Mouse (Mus musculus): Measurements from ENCODE around the gene Dll4. TPM values are rescaled to one million over a fixed set of nuclear protein-coding genes. Genes with fewer than 3 reads are reported as not detected.

The Dll4 gene
- polyA plus RNA-seq, 1 experiment: 114 TPM

- TF ChIP-seq CTCF (IDR thresholded peaks at IDR 0.05; ENCODE audit: insufficient read depth, low read length): no peak
- no peak for TF ChIP-seq POLR2A (IDR thresholded peaks at IDR 0.05; ENCODE audit: borderline replicate concordance, extremely low read depth, low read depth, low read length)
- Histone ChIP-seq H3K4me1 (ENCODE audit: control insufficient read depth, insufficient read depth, low read length) (peaks cover 14% of the 10 kb centered on the region), H3K4me3 (replicated peaks; ENCODE audit: extremely low read depth, low read depth, low read length) (no peak overlapping the region)
- DNase-seq: no peak
- 45% methylated on average over 6 of the region's 6 CpGs for WGBS
These were observed 22.7 kb upstream of the Dll4 start for GRCm38 (mm10) chr2:119302876-119303275.

- no peak for TF ChIP-seq POLR2A (IDR thresholded peaks at IDR 0.05; ENCODE audit: borderline replicate concordance, extremely low read depth, low read depth, low read length)
- TF ChIP-seq CTCF (IDR thresholded peaks at IDR 0.05; ENCODE audit: insufficient read depth, low read length): no peak
- DNase-seq: no peak
- WGBS: 45% methylated on average over 3 of the region's 3 CpGs
- Histone ChIP-seq H3K4me1 (ENCODE audit: control insufficient read depth, insufficient read depth, low read length) (peaks cover 9% of the 10 kb centered on the region; the same call in 1 of the 2 replicates), H3K4me3 (replicated peaks; ENCODE audit: extremely low read depth, low read depth, low read length) (no peak overlapping the region)
These were observed 21.2 kb upstream of the Dll4 start for GRCm38 (mm10) chr2:119304391-119304790.

- no peak overlapping the region for H3K4me3 ChIP-seq (replicated peaks; ENCODE audit: extremely low read depth, low read depth, low read length)
- WGBS: 30% methylated on average over 3 of the region's 3 CpGs
- peaks cover 9% of the 10 kb centered on the region; the same call in 1 of the 2 replicates for H3K4me1 ChIP-seq (ENCODE audit: control insufficient read depth, insufficient read depth, low read length)
- no peak for DNase-seq
- no peak for TF ChIP-seq POLR2A (IDR thresholded peaks at IDR 0.05; ENCODE audit: borderline replicate concordance, extremely low read depth, low read depth, low read length)
- TF ChIP-seq CTCF (IDR thresholded peaks at IDR 0.05; ENCODE audit: insufficient read depth, low read length): no peak
These were observed 20.8 kb upstream of the Dll4 start for GRCm38 (mm10) chr2:119304798-119305208.

- no peak overlapping the region for H3K4me3 ChIP-seq (replicated peaks; ENCODE audit: extremely low read depth, low read depth, low read length)
- 35% methylated on average over 12 of the region's 12 CpGs for WGBS
- H3K4me1 ChIP-seq (ENCODE audit: control insufficient read depth, insufficient read depth, low read length): peaks cover 15% of the 10 kb centered on the region
- DNase-seq: no peak
- TF ChIP-seq CTCF (IDR thresholded peaks at IDR 0.05; ENCODE audit: insufficient read depth, low read length) (no peak), POLR2A (IDR thresholded peaks at IDR 0.05; ENCODE audit: borderline replicate concordance, extremely low read depth, low read depth, low read length) (0 out of 2 replicates have a peak, but pooled peaks have one; percentile 12)
These were observed 14.0 kb upstream of the Dll4 start for GRCm38 (mm10) chr2:119311544-119311943.

GRCm38 (mm10) chr2:119312380-119312958 lies 13.1 kb upstream of the Dll4 start:
- DNase-seq: no peak
- no peak for TF ChIP-seq CTCF (IDR thresholded peaks at IDR 0.05; ENCODE audit: insufficient read depth, low read length)
- TF ChIP-seq POLR2A (IDR thresholded peaks at IDR 0.05; ENCODE audit: borderline replicate concordance, extremely low read depth, low read depth, low read length): no peak
- H3K4me3 ChIP-seq (replicated peaks; ENCODE audit: extremely low read depth, low read depth, low read length): no peak overlapping the region
- peaks cover 15% of the 10 kb centered on the region for H3K4me1 ChIP-seq (ENCODE audit: control insufficient read depth, insufficient read depth, low read length)
- 84% methylated on average over 2 of the region's 2 CpGs for WGBS

GRCm38 (mm10) chr2:119313780-119314479 lies 11.7 kb upstream of the Dll4 start:
- H3K4me3 ChIP-seq (replicated peaks; ENCODE audit: extremely low read depth, low read depth, low read length): no peak overlapping the region
- no peak for DNase-seq
- WGBS: 42% methylated on average over 10 of the region's 10 CpGs
- TF ChIP-seq POLR2A (IDR thresholded peaks at IDR 0.05; ENCODE audit: borderline replicate concordance, extremely low read depth, low read depth, low read length) (no peak), CTCF (IDR thresholded peaks at IDR 0.05; ENCODE audit: insufficient read depth, low read length) (no peak)
- H3K4me1 ChIP-seq (ENCODE audit: control insufficient read depth, insufficient read depth, low read length): peaks cover 15% of the 10 kb centered on the region

- TF ChIP-seq POLR2A (IDR thresholded peaks at IDR 0.05; ENCODE audit: borderline replicate concordance, extremely low read depth, low read depth, low read length) (0 out of 2 replicates have a peak, but pooled peaks have one; percentile 14), CTCF (IDR thresholded peaks at IDR 0.05; ENCODE audit: insufficient read depth, low read length) (no peak)
- Histone ChIP-seq H3K4me3 (replicated peaks; ENCODE audit: extremely low read depth, low read depth, low read length) (no peak overlapping the region), H3K4me1 (ENCODE audit: control insufficient read depth, insufficient read depth, low read length) (peaks cover 15% of the 10 kb centered on the region)
- no peak for DNase-seq
- 56% methylated on average over 12 of the region's 12 CpGs for WGBS
These were observed 10.8 kb upstream of the Dll4 start for GRCm38 (mm10) chr2:119314742-119315310.

GRCm38 (mm10) chr2:119318043-119318710 lies 7.4 kb upstream of the Dll4 start:
- WGBS: 51% methylated on average over 3 of the region's 3 CpGs
- Histone ChIP-seq H3K4me3 (replicated peaks; ENCODE audit: extremely low read depth, low read depth, low read length) (no peak overlapping the region), H3K4me1 (ENCODE audit: control insufficient read depth, insufficient read depth, low read length) (peaks cover 16% of the 10 kb centered on the region)
- no peak for DNase-seq
- TF ChIP-seq POLR2A (IDR thresholded peaks at IDR 0.05; ENCODE audit: borderline replicate concordance, extremely low read depth, low read depth, low read length) (no peak), CTCF (IDR thresholded peaks at IDR 0.05; ENCODE audit: insufficient read depth, low read length) (no peak)

GRCm38 (mm10) chr2:119320571-119320970 lies 5.0 kb upstream of the Dll4 start:
- WGBS: 50% methylated on average over 8 of the region's 8 CpGs
- TF ChIP-seq CTCF (IDR thresholded peaks at IDR 0.05; ENCODE audit: insufficient read depth, low read length): no peak
- no peak for TF ChIP-seq POLR2A (IDR thresholded peaks at IDR 0.05; ENCODE audit: borderline replicate concordance, extremely low read depth, low read depth, low read length)
- Histone ChIP-seq H3K4me1 (ENCODE audit: control insufficient read depth, insufficient read depth, low read length) (peaks cover 12% of the 10 kb centered on the region), H3K4me3 (replicated peaks; ENCODE audit: extremely low read depth, low read depth, low read length) (no peak overlapping the region)
- no peak for DNase-seq
